Mouse (Mus musculus): ENCODE measurements around the gene Olfr1201. TPM values are rescaled to one million over a fixed set of nuclear protein-coding genes. Genes with fewer than 3 reads are reported as not detected.

The Olfr1201 gene
- not detected in 2 replicates for polyA plus RNA-seq (2016; fragmentation: Nextera tagmentation; extraction: Ambion mirVana)

- H3K9ac ChIP-seq (replicated peaks) = no peak within 1 kb of the TSS
- H3K27me3 ChIP-seq = no peaks in the 10 kb centered on the region
- no peak for ATAC-seq (ENCODE audit: low FRiP score, low read depth)
- H3K4me1 ChIP-seq = no peaks in the 10 kb centered on the region
- H3K27ac ChIP-seq (replicated peaks) = no peak within 1 kb of the TSS
- H3K36me3 ChIP-seq = no peaks in the 10 kb centered on the region
- WGBS = 86% methylated on average over 6 of the region's 6 CpGs
- no peaks in the 10 kb centered on the region for H3K9me3 ChIP-seq
- no peak within 1 kb of the TSS for H3K4me2 ChIP-seq (replicated peaks)
- no peak within 1 kb of the TSS for H3K4me3 ChIP-seq
Observed at GRCm38 (mm10) chr2:88792736-88793135, at the start of gene Olfr1201. Olfr1201 (plus strand) TSS chr2:88793036.

DNA sequence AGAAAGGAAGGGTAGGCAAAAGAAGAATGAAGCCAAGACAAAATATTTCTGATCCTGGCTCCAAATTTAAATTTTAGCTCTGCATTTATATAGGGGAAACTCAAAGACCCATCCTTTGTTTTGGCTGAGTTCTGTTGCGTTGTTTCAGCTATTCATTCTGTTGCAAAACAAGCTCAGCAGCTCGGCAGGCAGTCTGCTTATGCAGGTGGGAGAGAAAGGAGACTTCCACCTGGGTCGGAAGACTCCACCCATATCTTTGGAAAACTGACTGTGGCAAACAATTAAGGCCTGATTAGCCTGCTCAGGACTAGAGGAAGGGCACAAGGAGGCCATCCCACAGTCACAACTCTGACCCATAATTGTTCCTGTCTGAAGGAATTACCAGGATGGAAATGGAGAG, 49.5 kb upstream of the Olfr1201 start:
- ATAC-seq (ENCODE audit: low FRiP score, low read depth) = no peak
- Histone ChIP-seq H3K27me3 (no peaks in the 10 kb centered on the region), H3K4me1 (no peaks in the 10 kb centered on the region), H3K9me3 (no peaks in the 10 kb centered on the region), H3K9ac (replicated peaks) (no peak overlapping the region), H3K27ac (replicated peaks) (no peak overlapping the region), H3K4me2 (replicated peaks) (no peak overlapping the region), H3K4me3 (no peak overlapping the region), H3K36me3 (no peaks in the 10 kb centered on the region)
- WGBS = 70% methylated on average over 3 of the region's 3 CpGs

- H3K4me1 ChIP-seq = no peaks in the 10 kb centered on the region
- WGBS = 73% methylated on average over 2 of the region's 2 CpGs
- ATAC-seq (ENCODE audit: low FRiP score, low read depth) = no peak
- no peaks in the 10 kb centered on the region for H3K27me3 ChIP-seq
- H3K4me3 ChIP-seq = no peak within 1 kb of the TSS
- no peaks in the 10 kb centered on the region for H3K9me3 ChIP-seq
- H3K27ac ChIP-seq (replicated peaks) = no peak within 1 kb of the TSS
- no peak within 1 kb of the TSS for H3K4me2 ChIP-seq (replicated peaks)
- H3K9ac ChIP-seq (replicated peaks) = no peak within 1 kb of the TSS
- no peaks in the 10 kb centered on the region for H3K36me3 ChIP-seq
Observed at GRCm38 (mm10) chr2:88751270-88751669, 41.6 kb upstream of the Olfr1201 start, which contains the start of gene Olfr1198. Olfr1198 (minus strand) TSS chr2:88751370.

DNA sequence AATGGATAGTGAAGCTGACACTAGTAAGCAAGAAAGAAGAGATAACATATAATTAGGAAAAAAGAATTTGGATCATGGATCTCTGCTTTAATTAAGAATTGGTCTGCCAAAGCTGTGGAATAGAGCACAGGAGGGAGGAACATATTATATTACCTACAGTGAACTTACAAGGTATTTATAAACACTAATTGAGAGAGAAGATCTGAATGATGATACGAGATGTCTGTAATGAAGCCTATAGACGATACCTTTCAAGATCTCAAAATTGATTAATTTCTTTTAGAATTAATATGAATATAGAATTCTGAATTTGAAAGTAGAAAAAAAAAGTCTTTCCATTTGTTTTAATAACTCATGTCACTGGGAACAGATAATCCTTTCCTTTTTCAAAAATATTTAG, 32.5 kb upstream of the Olfr1201 start, which contains the start of gene Olfr1199:
Olfr1199 (minus strand) TSS at position 101 of the 400 bp plus-strand sequence.
- Histone ChIP-seq H3K4me2 (replicated peaks) (no peak within 1 kb of the TSS), H3K4me3 (no peak within 1 kb of the TSS), H3K9ac (replicated peaks) (no peak within 1 kb of the TSS), H3K9me3 (no peaks in the 10 kb centered on the region), H3K36me3 (no peaks in the 10 kb centered on the region), H3K27me3 (no peaks in the 10 kb centered on the region), H3K27ac (replicated peaks) (no peak within 1 kb of the TSS), H3K4me1 (no peaks in the 10 kb centered on the region)
- 91% methylated on average over 2 of the region's 2 CpGs for WGBS
- ATAC-seq (ENCODE audit: low FRiP score, low read depth) = no peak

DNA sequence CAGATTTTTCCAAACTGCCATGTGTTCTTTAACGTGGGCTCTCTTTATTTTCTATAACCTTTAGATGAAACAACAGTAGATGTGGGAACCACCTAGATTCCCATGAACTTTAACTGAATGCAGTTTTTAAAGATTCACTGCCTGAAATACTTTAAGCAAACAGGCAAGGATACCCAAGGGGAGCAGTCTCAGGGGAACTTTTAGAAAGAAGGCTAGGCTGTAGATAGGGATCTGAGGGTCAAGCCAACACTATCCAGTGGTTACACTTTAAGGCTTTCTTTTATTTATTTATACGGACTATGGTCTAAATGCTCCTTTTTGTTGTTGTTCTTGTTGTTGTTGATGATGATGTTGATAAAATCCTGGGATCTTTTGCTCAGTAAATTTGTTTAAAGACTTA, 22.4 kb upstream of the Olfr1201 start, which contains the start of gene Olfr1200:
Olfr1200 (minus strand) TSS at position 101 of the 400 bp plus-strand sequence.
- Histone ChIP-seq H3K9ac (replicated peaks) (no peak within 1 kb of the TSS), H3K4me1 (no peaks in the 10 kb centered on the region), H3K9me3 (no peaks in the 10 kb centered on the region), H3K4me3 (no peak within 1 kb of the TSS), H3K27me3 (no peaks in the 10 kb centered on the region), H3K4me2 (replicated peaks) (no peak within 1 kb of the TSS), H3K27ac (replicated peaks) (no peak within 1 kb of the TSS), H3K36me3 (no peaks in the 10 kb centered on the region)
- 79% methylated on average over 2 of the region's 2 CpGs for WGBS
- ATAC-seq (ENCODE audit: low FRiP score, low read depth) = no peak

- H3K4me3 ChIP-seq = no peak within 1 kb of the TSS
- H3K4me1 ChIP-seq = no peaks in the 10 kb centered on the region
- 87% methylated on average over 1 of the region's 1 CpGs for WGBS
- H3K4me2 ChIP-seq (replicated peaks) = no peak within 1 kb of the TSS
- H3K27ac ChIP-seq (replicated peaks) = no peak within 1 kb of the TSS
- H3K36me3 ChIP-seq = no peaks in the 10 kb centered on the region
- H3K9me3 ChIP-seq = no peaks in the 10 kb centered on the region
- no peaks in the 10 kb centered on the region for H3K27me3 ChIP-seq
- ATAC-seq (ENCODE audit: low FRiP score, low read depth) = no peak
- no peak within 1 kb of the TSS for H3K9ac ChIP-seq (replicated peaks)
Observed at GRCm38 (mm10) chr2:88814196-88814595, 21.4 kb downstream of the Olfr1201 start, which contains the start of gene Olfr1202. Olfr1202 (plus strand) TSS chr2:88814496.

- H3K9me3 ChIP-seq = 0 out of 2 replicates have a peak, but pooled peaks cover 3% of the 10 kb centered on the region
- no peaks in the 10 kb centered on the region for H3K36me3 ChIP-seq
- no peaks in the 10 kb centered on the region for H3K27me3 ChIP-seq
- H3K9ac ChIP-seq (replicated peaks) = no peak within 1 kb of the TSS
- H3K27ac ChIP-seq (replicated peaks) = no peak within 1 kb of the TSS
- H3K4me3 ChIP-seq = no peak within 1 kb of the TSS
- no peak within 1 kb of the TSS for H3K4me2 ChIP-seq (replicated peaks)
- H3K4me1 ChIP-seq = no peaks in the 10 kb centered on the region
- WGBS = 87% methylated on average over 2 of the region's 2 CpGs
- ATAC-seq (ENCODE audit: low FRiP score, low read depth) = no peak
Observed at GRCm38 (mm10) chr2:88829437-88829836, 36.6 kb downstream of the Olfr1201 start, which contains the start of gene Olfr1205. Olfr1205 (plus strand) TSS chr2:88829737.

DNA sequence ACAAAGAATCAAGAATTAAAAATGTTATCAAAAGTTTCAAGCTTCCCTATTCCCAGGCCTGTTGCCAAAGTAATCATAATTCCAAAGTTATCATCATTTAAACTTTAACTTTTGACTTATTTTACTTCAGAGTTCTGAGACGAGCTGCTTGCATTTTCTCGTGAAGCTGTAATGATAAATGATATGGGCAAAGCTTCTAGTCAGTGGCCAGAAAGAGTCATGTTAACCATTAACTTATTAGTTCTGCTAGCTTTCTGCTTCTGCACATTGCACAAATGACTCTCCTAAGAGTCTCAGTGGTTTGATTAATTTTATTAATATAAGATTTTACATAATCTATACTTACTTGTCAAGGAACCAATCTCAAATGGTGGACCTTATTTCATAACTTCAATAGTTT, 45.6 kb downstream of the Olfr1201 start:
- Histone ChIP-seq H3K27me3 (no peaks in the 10 kb centered on the region), H3K9ac (replicated peaks) (no peak overlapping the region), H3K4me3 (no peak overlapping the region), H3K9me3 (no peaks in the 10 kb centered on the region), H3K4me2 (replicated peaks) (no peak overlapping the region), H3K27ac (replicated peaks) (no peak overlapping the region), H3K36me3 (no peaks in the 10 kb centered on the region), H3K4me1 (no peaks in the 10 kb centered on the region)
- no peak for ATAC-seq (ENCODE audit: low FRiP score, low read depth)
- WGBS = 87% methylated on average over 2 of the region's 2 CpGs

Other genes starting within 250 kb of the Olfr1201 start
- gene Olfr1188, start 236.1 kb upstream of the Olfr1201 start, polyA plus RNA-seq (2016; fragmentation: Nextera tagmentation; extraction: Ambion mirVana) = not detected in 2 replicates
- gene Olfr1189, start 206.6 kb upstream of the Olfr1201 start, polyA plus RNA-seq (2016; fragmentation: Nextera tagmentation; extraction: Ambion mirVana) = not detected in 2 replicates
- not detected in 2 replicates for gene Olfr1191-ps1, start 152.5 kb upstream of the Olfr1201 start, polyA plus RNA-seq (2016; fragmentation: Nextera tagmentation; extraction: Ambion mirVana)
- not detected in 2 replicates for gene Olfr1192-ps1, start 144.5 kb upstream of the Olfr1201 start, polyA plus RNA-seq (2016; fragmentation: Nextera tagmentation; extraction: Ambion mirVana)
- not detected in 2 replicates for gene Olfr1193, start 117.4 kb upstream of the Olfr1201 start, polyA plus RNA-seq (2016; fragmentation: Nextera tagmentation; extraction: Ambion mirVana)
- gene Olfr1195, start 103.8 kb upstream of the Olfr1201 start, polyA plus RNA-seq (2016; fragmentation: Nextera tagmentation; extraction: Ambion mirVana) = not detected in 2 replicates
- not detected in 2 replicates for gene Olfr1196, start 88.4 kb upstream of the Olfr1201 start, polyA plus RNA-seq (2016; fragmentation: Nextera tagmentation; extraction: Ambion mirVana)
- gene Olfr1197, start 60.7 kb upstream of the Olfr1201 start, polyA plus RNA-seq (2016; fragmentation: Nextera tagmentation; extraction: Ambion mirVana) = not detected in 2 replicates
- gene Olfr1198, start 41.7 kb upstream of the Olfr1201 start, polyA plus RNA-seq (2016; fragmentation: Nextera tagmentation; extraction: Ambion mirVana) = not detected in 2 replicates
- gene Olfr1199, start 32.6 kb upstream of the Olfr1201 start, polyA plus RNA-seq (2016; fragmentation: Nextera tagmentation; extraction: Ambion mirVana) = not detected in 2 replicates
- not detected in 2 replicates for gene Olfr1200, start 22.5 kb upstream of the Olfr1201 start, polyA plus RNA-seq (2016; fragmentation: Nextera tagmentation; extraction: Ambion mirVana)
- gene Olfr1202, start 21.5 kb downstream of the Olfr1201 start, polyA plus RNA-seq (2016; fragmentation: Nextera tagmentation; extraction: Ambion mirVana) = not detected in 2 replicates
- gene Olfr1205, start 36.7 kb downstream of the Olfr1201 start, polyA plus RNA-seq (2016; fragmentation: Nextera tagmentation; extraction: Ambion mirVana) = not detected in 2 replicates
- not detected in 2 replicates for gene Olfr1204, start 56.3 kb downstream of the Olfr1201 start, polyA plus RNA-seq (2016; fragmentation: Nextera tagmentation; extraction: Ambion mirVana)
- not detected in 2 replicates for gene Olfr1206, start 70.2 kb downstream of the Olfr1201 start, polyA plus RNA-seq (2016; fragmentation: Nextera tagmentation; extraction: Ambion mirVana)
- gene Olfr1208, start 109.3 kb downstream of the Olfr1201 start, polyA plus RNA-seq (2016; fragmentation: Nextera tagmentation; extraction: Ambion mirVana) = not detected in 2 replicates
- gene Olfr1209, start 122.1 kb downstream of the Olfr1201 start, polyA plus RNA-seq (2016; fragmentation: Nextera tagmentation; extraction: Ambion mirVana) = not detected in 2 replicates
- gene Olfr1211, start 145.1 kb downstream of the Olfr1201 start, polyA plus RNA-seq (2016; fragmentation: Nextera tagmentation; extraction: Ambion mirVana) = not detected in 2 replicates
- gene Olfr1212, start 160.9 kb downstream of the Olfr1201 start, polyA plus RNA-seq (2016; fragmentation: Nextera tagmentation; extraction: Ambion mirVana) = not detected in 2 replicates
- gene Gm13762, start 187.2 kb downstream of the Olfr1201 start, polyA plus RNA-seq (2016; fragmentation: Nextera tagmentation; extraction: Ambion mirVana) = not detected in 2 replicates
- gene Olfr1214, start 199.6 kb downstream of the Olfr1201 start, polyA plus RNA-seq (2016; fragmentation: Nextera tagmentation; extraction: Ambion mirVana) = not detected in 2 replicates
- gene Olfr1215, start 213.9 kb downstream of the Olfr1201 start, polyA plus RNA-seq (2016; fragmentation: Nextera tagmentation; extraction: Ambion mirVana) = not detected in 2 replicates
- gene Olfr1216, start 225.3 kb downstream of the Olfr1201 start, polyA plus RNA-seq (2016; fragmentation: Nextera tagmentation; extraction: Ambion mirVana) = not detected in 2 replicates
- gene Olfr1217, start 239.0 kb downstream of the Olfr1201 start, polyA plus RNA-seq (2016; fragmentation: Nextera tagmentation; extraction: Ambion mirVana) = not detected in 2 replicates

All from midbrain, embryonic 12.5 days (tissue).